Mouse (Mus musculus) layer of hippocampus, postnatal 25 days (tissue): ENCODE data around the gene Gm3676. TPM values are rescaled to one million over a fixed set of nuclear protein-coding genes. Genes with fewer than 3 reads are reported as not detected.
"Not testable (repeated sequence)": the region's sequence is repeated elsewhere in the genome, so short reads cannot be mapped to it uniquely, and the experiment has no call there.

Experiments used
- DNase-seq, 2 experiments: peaks; one replicate each; pipeline ENCODE4 v3.0.0; 2022; ENCODE audit warnings: mixed read lengths in 2 of 2, low spot score in 1 of 2; ENCODE audit errors: extremely low spot score in 1 of 2
- total RNA-seq, 2 experiments: library from RNA; stranded (reverse); gene quantifications; 2 replicates each; pipeline ENCODE4 v1.2.3; 2021

The Gm3676 gene
- not detected for total RNA-seq

DNA sequence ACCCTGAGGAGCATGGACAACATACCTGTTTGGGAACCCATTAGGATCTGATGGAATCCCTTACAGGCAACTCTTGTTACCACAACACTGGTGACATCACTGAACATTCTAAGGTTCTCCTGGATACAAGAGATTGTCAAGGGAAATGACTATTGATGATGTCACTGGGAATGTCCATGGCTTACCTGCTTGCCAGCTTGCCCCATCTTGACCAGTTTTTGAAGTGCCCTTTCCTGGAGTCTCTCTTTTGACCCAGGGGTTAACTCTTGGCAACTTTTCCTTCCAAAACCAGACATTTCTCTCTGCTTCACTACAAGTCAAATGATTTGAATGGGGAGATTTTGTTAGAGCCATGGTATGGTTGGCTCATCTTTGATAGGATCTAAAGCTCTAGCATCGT, at the start of gene Gm3676:
Gene Gm3676, minus strand, starts transcription at position 101 of the 400 bp plus-strand sequence.
- DNase-seq: not testable (repeated sequence)

DNA sequence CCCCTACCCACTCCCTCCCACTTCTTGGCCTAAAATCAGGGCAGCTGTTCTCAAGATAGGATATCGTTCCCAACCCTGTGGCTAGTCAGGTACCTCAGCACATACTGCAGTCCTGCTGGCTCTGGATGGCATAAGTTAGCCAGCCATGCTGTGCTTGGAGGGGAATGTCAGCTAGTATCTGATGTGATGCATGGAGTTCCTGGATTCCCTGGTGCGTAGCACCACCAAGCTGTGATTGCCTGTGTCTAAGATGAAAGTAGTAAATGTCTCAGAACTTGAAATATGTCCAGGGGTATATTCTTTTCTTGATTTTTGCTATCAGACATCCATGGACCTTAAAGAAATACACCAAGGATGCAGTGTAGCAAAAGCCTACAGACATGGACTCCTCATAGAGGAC, 1.9 kb upstream of the Gm3676 start:
- not testable (repeated sequence) for DNase-seq

DNA sequence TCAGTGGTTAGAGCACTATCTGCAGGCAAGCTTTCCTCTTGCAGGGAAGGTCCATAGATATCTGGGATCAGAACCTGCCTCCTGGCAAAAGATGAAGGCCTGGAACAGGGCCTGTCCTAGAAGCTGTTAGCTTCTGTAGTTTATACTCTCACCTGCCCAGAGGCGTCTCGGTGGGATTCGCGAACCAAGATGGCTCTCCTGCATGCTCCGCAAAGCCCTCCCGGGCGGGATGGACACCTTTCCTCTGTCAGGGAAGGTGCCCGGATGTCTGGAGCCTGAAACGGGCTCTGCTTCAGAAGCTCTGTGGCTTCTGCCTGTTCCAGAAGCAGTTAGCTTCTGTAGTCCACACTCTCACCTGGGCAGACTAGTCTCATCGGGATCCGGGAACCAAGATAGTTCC, 16.1 kb downstream of the Gm3676 start:
- not testable (repeated sequence) for DNase-seq

DNA sequence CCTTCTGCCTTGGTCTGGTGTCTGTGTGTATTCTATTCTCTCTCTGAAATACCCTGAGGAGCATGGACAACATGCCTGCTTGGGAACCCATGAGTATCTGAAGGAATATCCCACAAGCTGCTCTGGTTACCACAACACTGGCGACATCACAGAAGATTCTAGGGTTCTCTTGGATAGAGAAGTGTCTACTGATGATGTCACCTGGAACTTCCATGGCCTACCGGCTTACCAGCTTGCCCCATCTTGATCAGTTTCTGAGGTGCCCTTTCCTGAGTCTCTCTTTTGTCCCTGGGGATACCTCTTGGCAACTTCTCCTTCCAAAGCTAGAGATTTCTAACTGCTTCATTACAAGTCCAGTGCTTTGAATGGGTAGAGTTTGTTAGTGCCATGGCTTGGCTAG, 21.8 kb downstream of the Gm3676 start, which contains the start of gene Gm3072:
Gene Gm3072, minus strand, starts transcription at position 101 of the 400 bp plus-strand sequence.
- not testable (repeated sequence) for DNase-seq

DNA sequence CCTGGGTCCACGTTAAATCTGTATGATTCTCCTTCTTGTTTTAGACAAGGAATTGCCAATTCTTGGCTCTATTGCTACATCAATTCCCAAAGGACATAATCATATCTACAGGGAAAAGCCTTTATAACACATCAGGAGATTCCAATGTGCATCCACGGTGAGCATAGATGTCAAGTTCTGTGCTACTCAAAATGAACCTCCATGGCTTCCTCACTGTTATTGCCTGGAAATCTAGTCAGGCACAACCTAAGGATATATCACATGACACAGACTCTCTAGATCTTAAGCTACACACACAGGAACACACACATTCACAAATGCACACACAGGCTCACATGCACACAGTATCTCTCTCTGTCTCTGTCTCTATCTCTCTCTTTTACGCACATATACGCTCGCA, 23.8 kb downstream of the Gm3676 start:
- DNase-seq: not testable (repeated sequence)

DNA sequence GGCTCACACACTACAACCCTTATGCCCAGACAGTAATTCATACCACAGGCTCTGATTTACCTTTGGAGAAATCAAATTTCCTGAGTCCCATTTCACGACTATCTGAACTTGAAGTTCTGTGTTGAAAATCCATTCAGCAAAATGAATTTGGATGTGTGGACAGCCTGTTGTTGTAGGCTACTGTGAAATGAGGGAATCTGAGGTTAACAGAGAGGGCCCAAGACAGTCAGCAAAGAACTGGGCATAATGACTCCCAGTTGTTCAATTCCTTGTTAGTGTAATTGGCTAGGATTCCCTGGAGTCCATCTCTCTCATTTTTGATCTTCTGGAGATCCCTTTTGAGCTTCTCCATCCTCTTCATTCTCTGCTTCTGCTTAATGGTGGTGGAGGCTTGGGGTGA, 35.6 kb downstream of the Gm3676 start:
- not testable (repeated sequence) for DNase-seq

- DNase-seq: not testable (repeated sequence)
Measured at GRCm38 (mm10) chr14:41600935-41601334, 45.4 kb downstream of the Gm3676 start.

Other genes starting within 250 kb of the Gm3676 start
- gene Gm6482, start 238.2 kb downstream of the Gm3676 start, total RNA-seq: not detected
- not detected for gene Gm7954, start 193.0 kb downstream of the Gm3676 start, total RNA-seq
- under 1 TPM in 1 of 2 experiments, not detected in 1; 0.47 TPM for gene Gm3486, start 157.0 kb downstream of the Gm3676 start, total RNA-seq
- gene Gm7970, start 90.9 kb downstream of the Gm3676 start, total RNA-seq: not detected
- under 1 TPM in 1 of 2 experiments, not detected in 1; 0.25 TPM for gene 1700049E17Rik2, start 73.3 kb downstream of the Gm3676 start, total RNA-seq
- not detected for gene Gm3072, start 21.9 kb downstream of the Gm3676 start, total RNA-seq
- gene Gm8068, start 55.4 kb upstream of the Gm3676 start, total RNA-seq: not detected
- not detected for gene Gm7929, start 104.1 kb upstream of the Gm3676 start, total RNA-seq
- gene Gm47189, start 126.0 kb upstream of the Gm3676 start, total RNA-seq: not detected